Mouse (Mus musculus) frontal cortex, postnatal 25 days (tissue): ENCODE measurements around the gene Vmn1r149.
"Not testable (repeated sequence)": the region's sequence is repeated elsewhere in the genome, so short reads cannot be mapped to it uniquely, and the experiment has no call there.

Experiments used
- DNase-seq, 2 experiments: peaks; one replicate each; pipeline ENCODE4 v3.0.0; 2022; ENCODE audit warnings: low spot score in 2 of 2

Gene Vmn1r149

GRCm38 (mm10) chr7:22438129-22438528 lies at the start of gene Vmn1r149:
TSS of gene Vmn1r149 (minus strand) at chr7:22438229.
- not testable (repeated sequence) for DNase-seq

- DNase-seq, result not testable (repeated sequence)
These were observed 25.9 kb upstream of the Vmn1r149 start, which contains the start of gene Gm10665 for GRCm38 (mm10) chr7:22463975-22464374. TSS of gene Gm10665 (minus strand) at chr7:22464075.

GRCm38 (mm10) chr7:22413283-22413682 lies 24.7 kb downstream of the Vmn1r149 start, which contains the start of gene Vmn1r148:
TSS of gene Vmn1r148 (plus strand) at chr7:22413583.
- DNase-seq, result not testable (repeated sequence)
